Mouse (Mus musculus) CH12.LX (cell line): ENCODE results near the gene Mkrn1.

Source experiments
- CHD2 ChIP-seq: IDR thresholded peaks from 2 replicates; pipeline ENCODE4 v1.6.1; 2011; ENCODE audit warnings: low read length, improper control_type of control experiment
- CTCF ChIP-seq, 2 experiments: IDR thresholded peaks in 1 of 2; conservative IDR thresholded peaks in 1 of 2; 2 replicates each; pipeline ENCODE4 v1.5.1; 2011 to 2012; ENCODE audit warnings: low read depth in 2 of 2, low read length in 2 of 2, improper control_type of control experiment in 1 of 2, inconsistent platforms in 1 of 2, mild to moderate bottlenecking in 1 of 2, moderate library complexity in 1 of 2
- EP300 ChIP-seq: IDR thresholded peaks from 2 replicates; pipeline ENCODE4 v1.6.1; 2011; ENCODE audit warnings: low read length, improper control_type of control experiment
- KAT2A ChIP-seq: IDR thresholded peaks from 2 replicates; pipeline ENCODE4 v1.6.1; 2012; ENCODE audit warnings: low read length, improper control_type of control experiment, inconsistent platforms; ENCODE audit not compliant: insufficient replicate concordance
- MEF2A ChIP-seq: IDR thresholded peaks from 2 replicates; pipeline ENCODE4 v1.6.1; 2014; ENCODE audit warnings: low read depth, mild to moderate bottlenecking, inconsistent platforms, low read length, improper control_type of control experiment, borderline replicate concordance
- POLR2A ChIP-seq: IDR thresholded peaks from 2 replicates; pipeline ENCODE4 v1.6.1; 2011; ENCODE audit warnings: low read depth, mild to moderate bottlenecking, improper control_type of control experiment, low read length
- POLR2AphosphoS2 ChIP-seq: IDR thresholded peaks from 2 replicates; pipeline ENCODE4 v1.6.1; 2011; ENCODE audit warnings: low read depth, low read length, improper control_type of control experiment
- SMC3 ChIP-seq: IDR thresholded peaks from 2 replicates; pipeline ENCODE4 v1.6.1; 2011; ENCODE audit warnings: low read depth, low read length, improper control_type of control experiment
- TBP ChIP-seq: conservative IDR thresholded peaks from 2 replicates; pipeline ENCODE4 v1.6.1; 2011; ENCODE audit warnings: low read depth, low read length, improper control_type of control experiment
- USF1 ChIP-seq: IDR thresholded peaks from 2 replicates; pipeline ENCODE4 v1.6.1; 2014; ENCODE audit warnings: low read depth, mild to moderate bottlenecking, inconsistent platforms, low read length, improper control_type of control experiment
- USF2 ChIP-seq: conservative IDR thresholded peaks from 2 replicates; pipeline ENCODE4 v1.6.1; 2011; ENCODE audit warnings: low read depth, low read length, improper control_type of control experiment
- ZC3H11A ChIP-seq: IDR thresholded peaks from 2 replicates; pipeline ENCODE4 v1.6.1; 2012; ENCODE audit warnings: low read depth, mild to moderate bottlenecking, inconsistent platforms, low read length, improper control_type of control experiment

DNA sequence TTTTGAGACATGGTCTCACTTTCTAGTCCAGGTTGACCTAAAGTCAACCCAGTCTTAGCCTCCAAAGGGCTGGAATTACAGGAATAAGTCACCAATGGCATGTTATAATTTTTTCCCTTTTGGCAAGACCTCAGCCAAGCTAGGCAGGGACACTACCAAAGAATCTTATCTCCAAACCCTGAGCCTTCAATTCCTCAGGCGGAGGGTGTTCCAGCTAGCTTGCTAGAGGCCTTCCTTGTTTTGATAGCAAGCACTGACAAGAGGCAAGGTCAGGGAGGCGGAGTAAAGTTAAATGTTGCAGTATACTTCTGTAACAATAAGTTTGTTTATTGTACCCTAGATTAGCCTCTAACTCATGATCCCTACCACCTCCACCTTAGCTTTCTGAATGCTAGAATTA lies 4.9 kb upstream of the Mkrn1 start:
- TF ChIP-seq USF2 (no peak), POLR2A (no peak), SMC3 (no peak), CHD2 (no peak), EP300 (no peak), CTCF (conservative IDR thresholded peaks at IDR 0.05 in 1 of 2, IDR thresholded peaks at IDR 0.05 in 1 of 2; ENCODE audit: low read depth in 2 of 2, low read length in 2 of 2) (no peak), TBP (no peak), POLR2AphosphoS2 (no peak), MEF2A (no peak), ZC3H11A (no peak), KAT2A (no peak), USF1 (no peak)
